Mouse (Mus musculus) forebrain, postnatal 0 days (tissue): ENCODE measurements around the gene Vcl. TPM values are rescaled to one million over a fixed set of nuclear protein-coding genes. Genes with fewer than 3 reads are reported as not detected.
A peak's percentile ranks its signal among the peaks of the same experiment; 100 is the strongest.

Experiments
- ATAC-seq: fragments of 200-750 bp; cut with Nextera tagmentation; 2 replicates; pipeline ENCODE4 v1.8.0; 2017; ENCODE audit warnings: mild to moderate bottlenecking, moderate library complexity
- DNase-seq: peaks from one replicate; pipeline ENCODE4 v3.0.0-alpha.2; 2015
- H3K27ac ChIP-seq: fragments of 300-500 bp; sonication (generic); 2 replicates; pipeline ENCODE4 v1.5.1; 2014; ENCODE audit warnings: low read depth, mild to moderate bottlenecking, antibody characterized with exemption, low read length, moderate library complexity, mixed read lengths
- H3K27me3 ChIP-seq: fragments of 300-500 bp; sonication (generic); 2 replicates; pipeline ENCODE4 v1.6.1; 2014; ENCODE audit warnings: mild to moderate bottlenecking, low read length, mixed read lengths; ENCODE audit not compliant: insufficient read depth
- H3K36me3 ChIP-seq: fragments of 300-500 bp; sonication (generic); 2 replicates; pipeline ENCODE4 v1.6.1; 2014; ENCODE audit warnings: mild to moderate bottlenecking, moderate library complexity; ENCODE audit not compliant: insufficient read depth
- H3K4me1 ChIP-seq: fragments of 300-500 bp; sonication (generic); 2 replicates; pipeline ENCODE4 v1.6.1; 2014; ENCODE audit warnings: antibody characterized with exemption; ENCODE audit not compliant: insufficient read depth
- H3K4me2 ChIP-seq: fragments of 300-500 bp; sonication (generic); 2 replicates; pipeline ENCODE4 v1.6.1; 2014; ENCODE audit warnings: low read depth, mild to moderate bottlenecking, moderate library complexity
- H3K4me3 ChIP-seq: fragments of 300-500 bp; sonication (generic); 2 replicates; pipeline ENCODE4 v1.5.1; 2014; ENCODE audit warnings: low read depth, low read length, mixed read lengths
- H3K9ac ChIP-seq: fragments of 300-500 bp; sonication (generic); 2 replicates; pipeline ENCODE4 v1.6.1; 2014; ENCODE audit warnings: mild to moderate bottlenecking
- H3K9me3 ChIP-seq: fragments of 300-500 bp; sonication (generic); 2 replicates; pipeline ENCODE4 v1.6.1; 2016; ENCODE audit warnings: low read length
- CTCF ChIP-seq: sonication (generic); IDR thresholded peaks from 2 replicates; pipeline ENCODE4 v1.5.1; 2016; ENCODE audit warnings: antibody characterized with exemption, control low read depth, low read depth
- WGBS: fragments of 180-500 bp; shearing (Covaris S2); extraction: QIAGEN DNeasy Blood & Tissue Kit; methylation state at CpG from one replicate; pipeline ENCODE4 v1.1.7; 2014; 5-methylcytosine and 5-hydroxymethylcytosine counted together
- polyA plus RNA-seq: library from polyadenylated mRNA; unstranded; fragments of >200 nt; fragmentation: Nextera tagmentation; extraction: Ambion mirVana; gene quantifications from 2 replicates; pipeline ENCODE4 v1.2.1, GENCODE M21; 2015
- total RNA-seq: library from RNA; depleted of rRNA; stranded (reverse); fragments of >200 nt; gene quantifications from 2 replicates; pipeline ENCODE4 v1.2.3, GENCODE M21; 2014

Gene Vcl
- total and polyA plus RNA-seq, 2 experiments from 2014 or later: 6.6 to 21.6 TPM

DNA sequence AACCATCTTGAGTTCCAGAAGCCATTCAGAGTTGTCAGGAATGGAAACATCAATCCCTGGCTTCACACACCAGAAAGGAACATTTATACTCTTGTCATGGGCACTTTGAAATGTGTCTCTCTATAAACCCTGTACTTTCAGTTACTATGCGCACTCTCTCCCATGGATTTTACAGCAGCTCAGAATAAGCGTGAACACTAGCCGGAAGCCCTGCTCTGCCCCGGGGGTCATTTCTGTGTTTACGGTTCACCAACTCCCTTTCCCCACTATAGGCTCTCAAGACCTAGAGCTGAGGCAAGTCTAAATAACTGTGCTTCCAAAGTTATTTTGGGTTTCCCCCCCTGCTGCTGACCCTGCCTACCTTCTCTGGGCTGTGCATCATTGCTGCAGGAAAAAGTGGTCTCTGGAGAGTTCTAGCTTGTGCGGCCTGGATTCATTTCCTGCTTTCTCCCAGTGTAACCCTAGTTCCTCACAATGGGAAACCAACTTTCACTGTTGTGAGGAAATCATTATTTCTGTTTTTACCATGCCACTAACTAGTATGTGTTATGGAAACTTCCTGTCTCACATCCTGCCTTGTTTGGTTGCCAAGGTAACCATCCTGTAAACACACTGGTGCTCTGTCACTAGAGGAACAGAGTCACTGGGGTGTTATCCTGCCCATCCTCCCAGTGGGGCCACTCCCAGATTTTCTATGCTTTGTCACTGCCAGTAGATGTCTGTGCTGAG lies 102.7 kb downstream of the Vcl start:
- Histone ChIP-seq H3K36me3 (peaks cover 43% of the 10 kb centered on the region), H3K9ac (no peak overlapping the region), H3K27me3 (no peaks in the 10 kb centered on the region), H3K9me3 (no peaks in the 10 kb centered on the region), H3K4me2 (no peak overlapping the region), H3K27ac (no peak overlapping the region), H3K4me3 (no peak overlapping the region), H3K4me1 (no peaks in the 10 kb centered on the region)
- TF ChIP-seq CTCF: no peak
- DNase-seq (peak; percentile 17), ATAC-seq (peak; percentile 67; the same call in 1 of the 2 replicates)
- 82% methylated on average over 6 of the region's 6 CpGs for WGBS

DNA sequence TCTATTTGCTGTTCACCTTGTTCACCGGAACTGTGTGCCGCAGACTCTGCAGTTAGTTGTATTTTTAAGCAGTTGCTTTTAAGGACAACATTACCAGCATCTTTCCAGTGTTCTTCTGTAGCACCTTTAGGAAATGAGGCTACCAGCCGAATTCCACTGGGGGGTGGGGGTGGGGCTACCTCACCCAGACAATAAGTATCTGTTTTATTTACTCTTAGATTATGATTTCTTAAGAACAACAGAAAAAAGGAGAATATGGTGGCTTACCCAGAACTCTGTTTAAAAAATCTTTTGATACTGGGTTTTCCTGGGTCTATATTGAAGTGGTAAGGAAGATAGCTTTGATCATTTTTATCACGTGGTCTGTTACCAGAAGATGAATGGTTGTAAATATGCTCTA lies 105.1 kb downstream of the Vcl start:
- Histone ChIP-seq H3K36me3 (peaks cover 50% of the 10 kb centered on the region), H3K4me3 (no peak overlapping the region), H3K4me2 (no peak overlapping the region), H3K4me1 (no peaks in the 10 kb centered on the region), H3K27ac (no peak overlapping the region), H3K27me3 (no peaks in the 10 kb centered on the region), H3K9ac (no peak overlapping the region), H3K9me3 (no peaks in the 10 kb centered on the region)
- TF ChIP-seq CTCF: no peak
- DNase-seq: no peak
- WGBS: 92% methylated on average over 4 of the region's 4 CpGs
- no peak for ATAC-seq

DNA sequence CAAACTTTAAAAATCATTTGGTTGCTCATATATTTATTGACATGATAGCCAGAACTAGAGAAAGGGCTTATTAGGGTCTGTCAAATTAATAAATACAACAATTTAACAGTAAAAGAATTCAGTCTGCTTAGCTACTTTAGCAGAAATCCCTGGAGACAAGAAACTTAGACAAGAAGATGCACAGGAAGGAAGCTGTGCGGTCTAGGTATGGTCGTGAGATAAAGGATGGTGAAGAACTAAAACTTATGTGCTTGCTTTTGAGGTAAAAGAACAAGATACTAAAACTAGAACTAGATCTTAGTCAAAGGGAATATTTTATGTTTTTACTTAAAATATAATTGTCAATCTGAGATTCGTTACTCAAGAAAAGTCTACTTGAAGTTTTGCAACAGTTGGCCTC lies 105.6 kb downstream of the Vcl start:
- H3K36me3 ChIP-seq: peaks cover 50% of the 10 kb centered on the region

DNA sequence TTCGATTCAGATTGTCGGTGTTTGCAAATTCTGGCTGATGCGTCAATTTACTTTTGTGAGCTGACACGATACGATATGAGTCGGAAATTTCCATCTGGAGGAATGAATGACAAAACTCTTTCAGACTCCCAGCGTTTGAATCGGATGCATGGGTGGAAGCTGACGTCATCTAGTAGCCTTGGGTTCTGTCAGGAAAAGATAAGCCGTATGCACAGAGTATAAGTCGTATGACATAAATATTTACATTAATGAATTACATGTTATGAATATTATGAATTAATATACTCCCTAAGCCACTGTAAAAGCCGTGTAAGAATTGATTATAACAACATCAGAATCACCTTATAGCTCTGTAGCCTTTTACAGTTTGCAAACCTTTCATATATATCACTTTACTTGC lies 109.9 kb downstream of the Vcl start:
- no peak for DNase-seq
- H3K9me3 ChIP-seq: no peaks in the 10 kb centered on the region
- peaks cover 40% of the 10 kb centered on the region for H3K36me3 ChIP-seq
- no peak overlapping the region for H3K9ac ChIP-seq
- ATAC-seq: no peak
- no peak overlapping the region for H3K4me2 ChIP-seq
- 91% methylated on average over 12 of the region's 12 CpGs for WGBS
- H3K27ac ChIP-seq: no peak overlapping the region
- no peaks in the 10 kb centered on the region for H3K27me3 ChIP-seq
- H3K4me3 ChIP-seq: no peak overlapping the region
- no peaks in the 10 kb centered on the region for H3K4me1 ChIP-seq
- TF ChIP-seq CTCF: no peak

More for the DNA sequence above, 105.6 kb downstream of the Vcl start:
- no peaks in the 10 kb centered on the region for H3K27me3 ChIP-seq
- DNase-seq (no peak), ATAC-seq (no peak)
- H3K4me2 ChIP-seq: no peak overlapping the region
- no peak overlapping the region for H3K27ac ChIP-seq
- H3K4me3 ChIP-seq: no peak overlapping the region
- no peak for TF ChIP-seq CTCF
- H3K9me3 ChIP-seq: no peaks in the 10 kb centered on the region
- no peak overlapping the region for H3K9ac ChIP-seq
- 94% methylated on average over 3 of the region's 3 CpGs for WGBS
- H3K4me1 ChIP-seq: no peaks in the 10 kb centered on the region

DNA sequence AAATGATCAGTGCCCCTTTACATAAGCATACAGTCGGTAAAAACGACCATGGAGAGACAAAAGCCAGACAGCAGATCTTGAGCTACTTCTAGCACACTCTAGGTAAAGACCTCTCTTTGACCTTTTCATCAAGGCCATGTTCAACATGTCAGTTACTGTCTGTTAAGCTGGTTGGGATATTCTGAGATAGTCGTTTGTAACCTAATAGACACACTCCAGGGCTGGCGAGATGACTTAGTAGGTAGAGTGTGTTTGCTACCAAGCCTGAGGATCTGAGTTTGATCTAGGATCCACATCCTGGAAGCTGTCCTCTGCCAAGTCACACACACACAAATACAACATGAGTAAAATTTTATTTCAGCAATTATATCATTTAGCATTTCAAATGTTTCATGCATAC lies 110.4 kb downstream of the Vcl start:
- TF ChIP-seq CTCF: no peak
- Histone ChIP-seq H3K4me3 (no peak overlapping the region), H3K4me1 (no peaks in the 10 kb centered on the region), H3K9me3 (no peaks in the 10 kb centered on the region), H3K36me3 (peaks cover 43% of the 10 kb centered on the region), H3K4me2 (no peak overlapping the region), H3K9ac (no peak overlapping the region), H3K27me3 (no peaks in the 10 kb centered on the region), H3K27ac (no peak overlapping the region)
- DNase-seq (no peak), ATAC-seq (no peak)
- WGBS: 90% methylated on average over 4 of the region's 4 CpGs

DNA sequence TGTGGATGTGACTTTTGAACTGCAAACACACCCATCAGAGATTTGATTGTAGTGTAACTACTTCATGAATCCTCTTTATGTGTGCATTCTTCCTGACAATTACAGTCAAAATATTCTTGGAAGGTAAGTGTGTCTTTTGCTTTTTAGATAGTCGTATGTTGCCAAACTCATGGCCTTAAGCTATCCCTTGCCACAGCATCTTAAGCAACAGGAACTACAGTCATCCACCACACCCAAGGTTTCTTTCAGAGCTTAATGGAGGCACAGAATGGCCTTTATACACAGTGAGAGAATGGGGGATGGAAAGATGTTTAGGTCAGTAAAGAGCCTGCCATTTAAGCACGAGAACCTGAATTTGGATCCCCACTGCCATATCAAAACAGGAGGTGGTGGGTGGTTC lies 118.6 kb downstream of the Vcl start:
- no peak for TF ChIP-seq CTCF
- H3K9ac ChIP-seq: no peak overlapping the region
- no peaks in the 10 kb centered on the region for H3K9me3 ChIP-seq
- H3K4me1 ChIP-seq: peaks cover 5% of the 10 kb centered on the region; the same call in 1 of the 2 replicates
- DNase-seq (no peak), ATAC-seq (no peak)
- no peak overlapping the region for H3K4me3 ChIP-seq
- H3K36me3 ChIP-seq: peaks cover 8% of the 10 kb centered on the region; the same call in 1 of the 2 replicates
- H3K4me2 ChIP-seq: no peak overlapping the region
- H3K27me3 ChIP-seq: no peaks in the 10 kb centered on the region
- WGBS: 90% methylated on average over 2 of the region's 2 CpGs
- no peak overlapping the region for H3K27ac ChIP-seq

DNA sequence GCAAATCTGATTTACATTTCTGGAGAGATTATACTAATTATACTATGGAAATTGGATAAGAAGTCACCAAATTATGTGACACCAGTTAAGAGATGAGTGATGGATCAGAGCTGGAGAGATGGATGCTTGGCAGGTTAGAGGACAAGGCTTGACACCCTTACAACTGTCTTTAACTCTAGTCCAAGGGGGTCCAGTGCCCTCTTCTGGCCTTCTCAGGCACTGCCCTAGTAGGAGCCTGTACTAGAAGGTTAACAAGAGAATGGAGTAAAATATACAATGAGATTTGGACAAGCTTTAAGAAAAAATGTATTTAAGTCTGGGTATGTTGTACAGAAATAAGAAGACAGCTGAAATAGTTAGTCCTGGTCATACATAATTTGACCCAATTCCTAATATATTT lies 119.7 kb downstream of the Vcl start:
- H3K27ac ChIP-seq: no peak overlapping the region
- no peaks in the 10 kb centered on the region for H3K9me3 ChIP-seq
- peaks cover 5% of the 10 kb centered on the region; the same call in 1 of the 2 replicates for H3K4me1 ChIP-seq
- H3K36me3 ChIP-seq: peaks cover 8% of the 10 kb centered on the region; the same call in 1 of the 2 replicates
- H3K4me3 ChIP-seq: no peak overlapping the region
- H3K4me2 ChIP-seq: no peak overlapping the region
- DNase-seq: no peak
- H3K27me3 ChIP-seq: no peaks in the 10 kb centered on the region
- no peak for ATAC-seq
- peak; percentile 50 for TF ChIP-seq CTCF
- no peak overlapping the region for H3K9ac ChIP-seq
